ENCODE assay signal across 18 mouse cellular contexts in genomic region chr14:105277277-105277676, GRCm38 (mm10).
"Had no signal": no experiment of that assay in that cellular context is flagged by ENCODE, and none has a peak within 500 bp of the region (broad histone marks: within the 10 kb centered on the region; RNA-seq: fewer than 3 reads in every experiment).

No protein-coding gene starts in this region.

- H3K9ac ChIP-seq: liver, embryonic 15.5 days; liver, postnatal 0 days; lung, embryonic 15.5 days; midbrain, embryonic 13.5 days; midbrain, embryonic 15.5 days; neural tube, embryonic 12.5 days; stomach, embryonic 15.5 days had no signal

- ATAC-seq: liver, postnatal 0 days; lung, postnatal 0 days; midbrain, embryonic 13.5 days; midbrain, embryonic 15.5 days had no signal

- H3K27me3 ChIP-seq: liver, embryonic 15.5 days; lung, embryonic 15.5 days; megakaryocyte, embryonic 14.5 days; midbrain, embryonic 13.5 days; midbrain, embryonic 15.5 days; neural tube, embryonic 12.5 days; stomach, embryonic 15.5 days had no signal

- H3K4me1 ChIP-seq: stomach, embryonic 15.5 days had no signal

- H3K36me3 ChIP-seq: liver, embryonic 15.5 days; lung, embryonic 15.5 days; midbrain, embryonic 13.5 days; midbrain, embryonic 15.5 days; neural tube, embryonic 12.5 days; stomach, embryonic 15.5 days had no signal

- DNase-seq: liver, postnatal 0 days; lung, postnatal 14 days; lung, postnatal 36 days; right cerebral cortex, postnatal 14 days; thymus, adult 2 months; thymus, postnatal 25 days; thymus, postnatal 4 days had no signal

- H3K4me2 ChIP-seq: liver, embryonic 15.5 days; lung, embryonic 15.5 days; midbrain, embryonic 11.5 days; midbrain, embryonic 13.5 days; midbrain, embryonic 15.5 days; neural tube, embryonic 12.5 days; stomach, embryonic 15.5 days had no signal

- H3K9me3 ChIP-seq: liver, embryonic 15.5 days; lung, embryonic 15.5 days; megakaryocyte, embryonic 14.5 days; midbrain, embryonic 13.5 days; midbrain, embryonic 15.5 days; neural tube, embryonic 12.5 days; stomach, embryonic 15.5 days had no signal

- H3K4me3 ChIP-seq: liver, embryonic 15.5 days; lung, embryonic 15.5 days; megakaryocyte, embryonic 14.5 days; midbrain, embryonic 13.5 days; midbrain, embryonic 15.5 days; neural tube, embryonic 12.5 days; stomach, embryonic 15.5 days had no signal

- H3K27ac ChIP-seq: liver, embryonic 15.5 days; lung, embryonic 15.5 days; macrophage; midbrain, embryonic 13.5 days; midbrain, embryonic 15.5 days; neural tube, embryonic 12.5 days; stomach, embryonic 15.5 days; stomach, postnatal 0 days had no signal
